Mouse (Mus musculus): Measurements from ENCODE around the gene Parl.

GRCm38 (mm10) chr16:20280238-20280637 lies 21.9 kb downstream of the Parl start:
- TF ChIP-seq RCOR1 (IDR thresholded peaks at IDR 0.05; ENCODE audit: low read depth, low read length) = no peak
- TF ChIP-seq E2F4 (IDR thresholded peaks at IDR 0.05; ENCODE audit: borderline replicate concordance, low read depth, low read length) = no peak
- TF ChIP-seq MYB (IDR thresholded peaks at IDR 0.05; ENCODE audit: low read depth, low read length) = no peak
- no peak for TF ChIP-seq RAD21 (IDR thresholded peaks at IDR 0.05; ENCODE audit: low read depth, low read length)
- no peak for TF ChIP-seq USF1 (IDR thresholded peaks at IDR 0.05; ENCODE audit: low read depth, low read length)
- no peak for TF ChIP-seq POLR2A (IDR thresholded peaks at IDR 0.05; ENCODE audit: control insufficient read depth in 1 of 2, insufficient read depth in 1 of 2, low read depth in 1 of 2, low read length in 2 of 2, poor library complexity in 1 of 2)
- no peak for TF ChIP-seq CTCF (IDR thresholded peaks at IDR 0.05 in 2 of 3, conservative IDR thresholded peaks at IDR 0.05 in 1 of 3; ENCODE audit: control insufficient read depth in 1 of 3, insufficient read depth in 1 of 3, low read depth in 2 of 3, low read length in 3 of 3, poor library complexity in 1 of 3, severe bottlenecking in 1 of 3)
- TF ChIP-seq MAFK (IDR thresholded peaks at IDR 0.05; ENCODE audit: borderline replicate concordance, low read depth, low read length) = no peak

All from MEL (cell line).